Mouse (Mus musculus): Measurements from ENCODE around the gene Ifna14.

GRCm38 (mm10) chr4:88530892-88531291 is 40.7 kb downstream of the Ifna14 start:
- TF ChIP-seq HCFC1 (IDR thresholded peaks at IDR 0.05; ENCODE audit: borderline replicate concordance, insufficient read depth, low read length): no peak
- TF ChIP-seq ZNF384 (IDR thresholded peaks at IDR 0.05; ENCODE audit: low read depth, low read length): no peak
- TF ChIP-seq CHD2 (IDR thresholded peaks at IDR 0.05; ENCODE audit: low read depth, low read length): no peak
- TF ChIP-seq ZC3H11A (IDR thresholded peaks at IDR 0.05; ENCODE audit: borderline replicate concordance, low read depth, low read length): no peak

Data from ES-E14 (cell line).